Mouse (Mus musculus): ENCODE data around the gene Rcan3.

Rcan3 gene

GRCm38 (mm10) chr4:135433443-135434394 is at the start of gene Rcan3:
Gene Rcan3 (minus strand): TSS chr4:135433853.
- DNase-seq, result peak; percentile 79 to 90

GRCm38 (mm10) chr4:135480370-135480769 is 46.7 kb upstream of the Rcan3 start:
- no peak for DNase-seq

GRCm38 (mm10) chr4:135477851-135478250 is 44.2 kb upstream of the Rcan3 start:
- no peak for DNase-seq

- DNase-seq, result no peak
Measured at GRCm38 (mm10) chr4:135463406-135463805, 29.8 kb upstream of the Rcan3 start.

- no peak for DNase-seq
Measured at GRCm38 (mm10) chr4:135453572-135453971, 19.9 kb upstream of the Rcan3 start.

- DNase-seq, result peak; percentile 32 to 79
Measured at GRCm38 (mm10) chr4:135453164-135453563, 19.5 kb upstream of the Rcan3 start.

GRCm38 (mm10) chr4:135451360-135452015 is 17.8 kb upstream of the Rcan3 start:
- DNase-seq, result peak in 1 of 2 experiments; percentile 47

- no peak for DNase-seq
Measured at GRCm38 (mm10) chr4:135442473-135442872, 8.8 kb upstream of the Rcan3 start.

- DNase-seq, result peak in 1 of 2 experiments; percentile 63
Measured at GRCm38 (mm10) chr4:135439904-135440522, 6.4 kb upstream of the Rcan3 start.

- peak; percentile 58 to 76 for DNase-seq
Measured at GRCm38 (mm10) chr4:135439188-135439647, 5.6 kb upstream of the Rcan3 start.

- no peak for DNase-seq
Measured at GRCm38 (mm10) chr4:135437924-135438323, 4.3 kb upstream of the Rcan3 start.

GRCm38 (mm10) chr4:135436291-135436690 is 2.6 kb upstream of the Rcan3 start:
- peak; percentile 61 to 77 for DNase-seq

GRCm38 (mm10) chr4:135434395-135434789 is 739 bp upstream of the Rcan3 start:
- peak in 1 of 2 experiments; percentile 15 for DNase-seq

- DNase-seq, result peak in 1 of 2 experiments; percentile 14
Measured at GRCm38 (mm10) chr4:135433086-135433442, 589 bp downstream of the Rcan3 start.

GRCm38 (mm10) chr4:135429990-135430760 is 3.5 kb downstream of the Rcan3 start:
- DNase-seq, result no peak

- no peak for DNase-seq
Measured at GRCm38 (mm10) chr4:135429383-135429782, 4.3 kb downstream of the Rcan3 start.

- no peak for DNase-seq
Measured at GRCm38 (mm10) chr4:135426587-135426986, 7.1 kb downstream of the Rcan3 start.

- DNase-seq, result no peak
Measured at GRCm38 (mm10) chr4:135425625-135426024, 8.0 kb downstream of the Rcan3 start.

- no peak for DNase-seq
Measured at GRCm38 (mm10) chr4:135420961-135421360, 12.7 kb downstream of the Rcan3 start.

GRCm38 (mm10) chr4:135420416-135420815 is 13.2 kb downstream of the Rcan3 start:
- DNase-seq, result no peak

GRCm38 (mm10) chr4:135419996-135420395 is 13.7 kb downstream of the Rcan3 start:
- no peak for DNase-seq

GRCm38 (mm10) chr4:135416367-135416766 is 17.3 kb downstream of the Rcan3 start:
- DNase-seq, result no peak

All from kidney, postnatal 36 days (tissue).